Mouse (Mus musculus): Measurements from ENCODE around the gene Tnpo3. TPM values are rescaled to one million over a fixed set of nuclear protein-coding genes. Genes with fewer than 3 reads are reported as not detected.

The Tnpo3 gene
- polyA plus RNA-seq, 1 experiment from 2014 or later: 71.6 TPM

DNA sequence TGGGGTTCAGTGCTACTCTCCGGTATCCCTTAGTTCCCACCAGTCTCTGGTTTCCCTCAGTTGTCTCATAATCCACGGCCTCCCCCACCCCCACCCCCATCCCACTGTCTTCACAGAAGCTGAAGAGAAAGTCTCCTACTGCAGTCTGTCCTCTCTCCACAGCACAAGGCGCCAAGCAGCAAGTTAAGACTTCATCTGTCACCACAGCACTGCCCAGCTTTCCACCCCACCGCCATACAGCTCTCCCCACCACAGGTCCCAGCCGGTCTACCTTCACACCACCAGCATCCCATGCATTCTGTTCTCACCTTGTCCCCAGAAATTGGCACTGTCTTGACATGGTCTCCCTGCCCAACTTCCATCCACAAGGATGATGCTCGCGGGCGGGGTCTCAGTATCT is 102.9 kb downstream of the Tnpo3 start:
- Histone ChIP-seq H3K4me3 (peak overlapping the region; percentile 58), H3K27me3 (replicated peaks) (0 out of 2 replicates have a peak, but pooled peaks cover 3% of the 10 kb centered on the region), H3K4me1 (replicated peaks) (peaks cover 25% of the 10 kb centered on the region), H3K36me3 (no peaks in the 10 kb centered on the region; the same call in 1 of the 2 replicates), H3K27ac (ENCODE audit: poor library complexity, severe bottlenecking) (no peak overlapping the region), H3K9ac (peak overlapping the region; percentile 68), H3K4me2 (peak overlapping the region; percentile 71), H3K9me3 (replicated peaks) (no peaks in the 10 kb centered on the region)
- 0 out of 2 replicates have a peak, but pooled peaks have one; percentile 1 for ATAC-seq (ENCODE audit: insufficient number of reproducible peaks, low FRiP score)
- 18% methylated on average over 8 of the region's 8 CpGs for WGBS

DNA sequence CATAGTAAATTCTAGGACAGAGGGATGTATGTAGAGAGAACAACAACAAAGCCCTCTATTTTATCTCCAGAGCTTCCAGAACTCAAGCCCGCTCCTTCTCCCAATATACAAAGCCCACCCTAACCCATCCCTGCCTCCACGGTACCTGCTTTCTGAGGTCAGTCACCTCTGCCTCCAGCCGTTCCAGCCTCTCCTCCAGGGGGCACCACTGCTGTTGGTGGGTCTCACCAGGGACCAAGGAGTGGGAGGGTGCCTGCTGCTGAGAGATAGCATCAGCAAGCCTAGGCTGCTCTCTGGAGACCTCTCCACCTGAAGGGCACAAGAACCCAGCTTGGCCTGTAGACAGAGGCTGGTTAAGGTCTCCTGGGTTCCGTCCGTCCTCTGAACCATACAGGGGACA is 104.2 kb downstream of the Tnpo3 start:
- H3K9me3 ChIP-seq (replicated peaks): no peaks in the 10 kb centered on the region

DNA sequence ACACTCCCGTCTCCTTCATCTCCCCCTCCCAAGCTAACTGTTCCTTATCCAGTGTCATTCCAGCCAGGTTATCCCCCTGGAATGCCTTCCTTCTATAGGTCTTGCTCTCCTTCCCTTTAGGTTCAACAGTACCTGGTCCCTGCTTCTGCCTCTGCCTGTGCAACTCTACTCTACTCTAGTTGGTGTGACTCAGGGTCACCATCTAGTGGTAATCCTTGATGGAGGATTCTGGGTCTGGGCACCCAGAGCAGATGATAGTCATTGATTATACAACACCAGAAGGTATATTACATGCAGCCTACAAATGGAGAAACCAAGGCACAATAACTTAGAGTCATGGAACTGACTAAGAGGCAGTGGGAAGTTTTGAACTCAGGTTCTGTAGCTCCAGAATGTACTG is 108.1 kb downstream of the Tnpo3 start:
- Histone ChIP-seq H3K4me2 (no peak overlapping the region), H3K4me1 (replicated peaks) (peaks cover 7% of the 10 kb centered on the region), H3K27ac (ENCODE audit: poor library complexity, severe bottlenecking) (no peak overlapping the region), H3K36me3 (peaks cover 7% of the 10 kb centered on the region; the same call in 1 of the 2 replicates), H3K27me3 (replicated peaks) (peaks cover 25% of the 10 kb centered on the region), H3K9ac (no peak overlapping the region), H3K4me3 (no peak overlapping the region), H3K9me3 (replicated peaks) (no peaks in the 10 kb centered on the region)
- ATAC-seq (ENCODE audit: insufficient number of reproducible peaks, low FRiP score): 0 out of 2 replicates have a peak, but pooled peaks have one; percentile 34
- WGBS: 79% methylated on average over 1 of the region's 1 CpGs

More for the DNA sequence above, 104.2 kb downstream of the Tnpo3 start:
- Histone ChIP-seq H3K4me2 (no peak overlapping the region), H3K36me3 (no peaks in the 10 kb centered on the region; the same call in 1 of the 2 replicates), H3K27me3 (replicated peaks) (0 out of 2 replicates have a peak, but pooled peaks cover 3% of the 10 kb centered on the region), H3K9ac (no peak overlapping the region), H3K4me3 (no peak overlapping the region), H3K4me1 (replicated peaks) (peaks cover 25% of the 10 kb centered on the region), H3K27ac (ENCODE audit: poor library complexity, severe bottlenecking) (no peak overlapping the region)
- ATAC-seq (ENCODE audit: insufficient number of reproducible peaks, low FRiP score): no peak
- 87% methylated on average over 5 of the region's 5 CpGs for WGBS

DNA sequence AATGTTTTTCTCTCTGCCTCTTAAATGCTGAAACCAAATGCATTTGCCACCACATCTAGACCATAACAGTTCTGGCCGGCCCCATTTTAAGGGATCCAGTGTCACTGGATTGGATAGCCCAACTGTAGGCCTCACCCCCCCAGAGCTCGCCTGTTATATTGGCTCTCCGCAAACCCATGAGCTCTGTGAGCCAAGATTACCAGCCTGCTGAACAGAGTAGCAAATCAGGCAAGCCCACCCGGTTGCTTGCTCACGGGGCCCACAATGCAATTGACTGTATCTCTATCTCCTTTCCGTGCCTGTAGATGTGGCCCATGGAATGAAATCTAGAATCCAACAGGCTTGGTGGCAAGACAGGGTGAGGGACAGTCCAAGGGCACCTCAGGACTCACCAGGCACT is 108.9 kb downstream of the Tnpo3 start:
- 78% methylated on average over 6 of the region's 6 CpGs for WGBS
- H3K4me3 ChIP-seq: no peak overlapping the region
- H3K36me3 ChIP-seq: peaks cover 7% of the 10 kb centered on the region; the same call in 1 of the 2 replicates
- no peak overlapping the region for H3K4me2 ChIP-seq
- no peak overlapping the region for H3K27ac ChIP-seq (ENCODE audit: poor library complexity, severe bottlenecking)
- H3K9ac ChIP-seq: no peak overlapping the region
- H3K4me1 ChIP-seq (replicated peaks): peaks cover 3% of the 10 kb centered on the region; the same call in 1 of the 2 replicates
- H3K9me3 ChIP-seq (replicated peaks): no peaks in the 10 kb centered on the region
- ATAC-seq (ENCODE audit: insufficient number of reproducible peaks, low FRiP score): no peak
- peaks cover 30% of the 10 kb centered on the region for H3K27me3 ChIP-seq (replicated peaks)

DNA sequence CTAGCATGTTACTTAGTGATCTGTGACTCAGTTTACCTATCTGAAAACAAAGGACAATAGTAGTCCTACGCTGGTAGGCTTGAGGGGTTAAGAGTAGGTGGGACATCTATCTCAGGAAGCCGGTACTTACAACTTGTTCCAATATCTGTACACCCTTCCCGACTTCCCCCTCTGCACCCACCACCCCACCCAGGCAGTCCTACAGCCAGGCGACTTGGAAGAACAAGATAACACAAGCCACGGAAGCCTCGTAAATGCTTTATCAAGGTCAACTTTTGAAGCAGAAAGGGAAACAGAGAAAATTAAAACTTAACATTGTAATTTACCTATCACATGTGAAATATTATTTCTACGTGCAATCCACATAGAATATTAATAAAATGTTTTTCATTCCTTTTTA is 109.5 kb downstream of the Tnpo3 start:
- Histone ChIP-seq H3K36me3 (peaks cover 7% of the 10 kb centered on the region; the same call in 1 of the 2 replicates), H3K4me3 (no peak overlapping the region), H3K27me3 (replicated peaks) (peaks cover 35% of the 10 kb centered on the region), H3K9ac (no peak overlapping the region), H3K4me1 (replicated peaks) (peaks cover 6% of the 10 kb centered on the region; the same call in 1 of the 2 replicates), H3K4me2 (no peak overlapping the region), H3K27ac (ENCODE audit: poor library complexity, severe bottlenecking) (no peak overlapping the region), H3K9me3 (replicated peaks) (no peaks in the 10 kb centered on the region)
- 79% methylated on average over 7 of the region's 7 CpGs for WGBS
- ATAC-seq (ENCODE audit: insufficient number of reproducible peaks, low FRiP score): no peak

DNA sequence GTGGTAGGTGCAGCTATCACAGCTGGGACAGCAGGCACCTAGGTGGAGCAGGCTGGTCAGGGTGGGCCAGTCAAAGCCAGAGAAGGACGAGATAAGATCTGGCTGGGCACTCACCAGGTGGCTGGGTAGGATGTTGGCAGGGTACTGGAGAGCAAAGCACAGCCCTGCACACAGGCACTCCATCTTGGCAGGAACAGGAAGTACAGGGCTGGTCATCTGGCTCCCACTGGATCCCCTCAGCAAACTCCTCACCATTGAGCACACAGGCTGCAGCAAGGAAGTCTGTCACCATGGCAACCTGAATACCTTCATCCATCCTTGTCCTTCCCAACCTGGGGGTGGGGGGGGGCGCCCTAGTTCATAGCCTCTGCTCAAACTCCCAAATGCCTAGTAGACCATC is 111.9 kb downstream of the Tnpo3 start:
- peaks cover 7% of the 10 kb centered on the region; the same call in 1 of the 2 replicates for H3K36me3 ChIP-seq

DNA sequence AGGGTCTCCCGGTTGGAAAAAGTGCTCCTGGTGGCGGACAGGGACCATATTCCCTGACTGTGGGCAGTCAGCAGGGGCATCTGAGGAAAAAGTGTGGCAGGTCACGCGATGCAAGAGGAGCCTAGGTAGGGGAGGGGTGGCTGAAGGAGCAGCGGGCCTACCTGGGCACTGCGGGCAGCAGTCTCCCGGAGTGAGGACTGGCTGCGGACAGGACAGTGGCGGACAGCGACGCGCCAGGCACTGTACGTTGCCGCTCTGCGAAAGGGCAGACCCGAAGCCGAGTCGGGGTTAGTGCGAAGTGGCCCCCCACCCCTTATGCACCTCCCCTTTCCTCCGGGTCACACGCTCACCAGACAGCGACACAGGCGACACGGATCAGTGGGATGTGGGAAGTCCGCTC is 113.4 kb downstream of the Tnpo3 start:
- H3K27me3 ChIP-seq (replicated peaks): peaks cover 50% of the 10 kb centered on the region
- peaks cover 14% of the 10 kb centered on the region; the same call in 1 of the 2 replicates for H3K36me3 ChIP-seq
- no peak; the same call in 1 of the 2 replicates for ATAC-seq (ENCODE audit: insufficient number of reproducible peaks, low FRiP score)
- H3K9ac ChIP-seq: no peak overlapping the region; the same call in 1 of the 2 replicates
- WGBS: 25% methylated on average over 25 of the region's 25 CpGs
- H3K4me1 ChIP-seq (replicated peaks): peaks cover 6% of the 10 kb centered on the region; the same call in 1 of the 2 replicates
- H3K9me3 ChIP-seq (replicated peaks): no peaks in the 10 kb centered on the region
- no peak overlapping the region for H3K27ac ChIP-seq (ENCODE audit: poor library complexity, severe bottlenecking)
- 0 out of 2 replicates have a peak overlapping the region, but pooled peaks have one; percentile 17 for H3K4me3 ChIP-seq
- H3K4me2 ChIP-seq: peak overlapping the region; percentile 36

More for the DNA sequence above, 111.9 kb downstream of the Tnpo3 start:
- peaks cover 39% of the 10 kb centered on the region for H3K27me3 ChIP-seq (replicated peaks)
- H3K9ac ChIP-seq: no peak overlapping the region
- no peaks in the 10 kb centered on the region for H3K9me3 ChIP-seq (replicated peaks)
- H3K4me3 ChIP-seq: no peak overlapping the region
- H3K27ac ChIP-seq (ENCODE audit: poor library complexity, severe bottlenecking): no peak overlapping the region
- WGBS: 59% methylated on average over 2 of the region's 2 CpGs
- H3K4me2 ChIP-seq: no peak overlapping the region
- ATAC-seq (ENCODE audit: insufficient number of reproducible peaks, low FRiP score): no peak
- H3K4me1 ChIP-seq (replicated peaks): peaks cover 6% of the 10 kb centered on the region; the same call in 1 of the 2 replicates

DNA sequence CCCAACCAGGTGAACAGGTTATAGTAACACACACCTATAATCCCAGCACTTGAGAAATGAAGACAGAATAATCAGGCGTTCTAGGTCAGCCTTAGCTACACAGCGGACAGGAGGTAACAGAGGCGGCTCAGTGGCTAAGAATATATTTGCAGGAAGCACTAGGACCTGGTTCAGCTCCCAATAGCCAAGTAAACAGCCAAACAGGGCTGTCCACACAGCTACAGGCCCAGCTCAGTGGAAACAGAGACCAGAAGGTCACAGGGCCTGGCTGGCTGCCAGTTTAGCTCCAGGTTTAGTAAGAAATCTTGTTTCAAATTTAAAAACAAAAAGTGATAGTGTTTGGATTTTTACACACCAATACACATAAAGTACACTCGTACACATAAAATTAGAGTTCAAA is 115.6 kb downstream of the Tnpo3 start:
- Histone ChIP-seq H3K4me3 (no peak overlapping the region), H3K9me3 (replicated peaks) (no peaks in the 10 kb centered on the region), H3K9ac (no peak overlapping the region), H3K4me1 (replicated peaks) (peaks cover 6% of the 10 kb centered on the region; the same call in 1 of the 2 replicates), H3K36me3 (peaks cover 19% of the 10 kb centered on the region; the same call in 1 of the 2 replicates), H3K27me3 (replicated peaks) (peaks cover 59% of the 10 kb centered on the region), H3K4me2 (no peak overlapping the region), H3K27ac (ENCODE audit: poor library complexity, severe bottlenecking) (no peak overlapping the region)
- ATAC-seq (ENCODE audit: insufficient number of reproducible peaks, low FRiP score): no peak
- 74% methylated on average over 4 of the region's 4 CpGs for WGBS

Other genes with a start within 250 kb of the Tnpo3 start
- gene Opn1sw, start 221.4 kb downstream of the Tnpo3 start, polyA plus RNA-seq (2016; fragmentation: Nextera tagmentation; extraction: Ambion mirVana): 0.65 and 0.69 TPM in 2 replicates
- 25.1 and 27.0 TPM in 2 replicates for gene Ccdc136, start 213.6 kb downstream of the Tnpo3 start, polyA plus RNA-seq (2016; fragmentation: Nextera tagmentation; extraction: Ambion mirVana)
- 90.7 and 98.1 TPM in 2 replicates for gene Flnc, start 176.6 kb downstream of the Tnpo3 start, polyA plus RNA-seq (2016; fragmentation: Nextera tagmentation; extraction: Ambion mirVana)
- gene Atp6v1f, start 142.2 kb downstream of the Tnpo3 start, polyA plus RNA-seq (2016; fragmentation: Nextera tagmentation; extraction: Ambion mirVana): 175 and 189 TPM in 2 replicates
- gene Atp6v1fnb, start 138.4 kb downstream of the Tnpo3 start, polyA plus RNA-seq (2016; fragmentation: Nextera tagmentation; extraction: Ambion mirVana): not detected in 2 replicates
- gene Kcp, start 101.9 kb downstream of the Tnpo3 start, polyA plus RNA-seq (2016; fragmentation: Nextera tagmentation; extraction: Ambion mirVana): 10.6 and 15.4 TPM in 2 replicates
- 11.2 and 12.5 TPM in 2 replicates for gene Irf5, start 83.3 kb downstream of the Tnpo3 start, polyA plus RNA-seq (2016; fragmentation: Nextera tagmentation; extraction: Ambion mirVana)
- gene Tspan33, start 84.3 kb upstream of the Tnpo3 start, polyA plus RNA-seq (2016; fragmentation: Nextera tagmentation; extraction: Ambion mirVana): 11.2 and 11.9 TPM in 2 replicates
- 26.4 and 27.1 TPM in 2 replicates for gene Smo, start 125.6 kb upstream of the Tnpo3 start, polyA plus RNA-seq (2016; fragmentation: Nextera tagmentation; extraction: Ambion mirVana)
- 12.1 and 14.5 TPM in 2 replicates for gene Ahcyl2, start 158.1 kb upstream of the Tnpo3 start, polyA plus RNA-seq (2016; fragmentation: Nextera tagmentation; extraction: Ambion mirVana)